Mouse (Mus musculus) intestine, embryonic 15.5 days (tissue): ENCODE measurements around the gene Prkcq. TPM values are rescaled to one million over a fixed set of nuclear protein-coding genes. Genes with fewer than 3 reads are reported as not detected.
"Not testable (repeated sequence)": the region's sequence is repeated elsewhere in the genome, so short reads cannot be mapped to it uniquely, and the experiment has no call there.

Experiments used
- ATAC-seq: fragments of 200-750 bp; cut with Nextera tagmentation; 2 replicates; pipeline ENCODE4 v1.8.0; 2017; ENCODE audit warnings: moderate TSS enrichment, moderate library complexity
- H3K27ac ChIP-seq: fragments of 300-500 bp; sonication (generic); 2 replicates; pipeline ENCODE4 v1.5.1; 2015; ENCODE audit warnings: mild to moderate bottlenecking, inconsistent platforms
- H3K27me3 ChIP-seq: fragments of 300-500 bp; sonication (generic); replicated peaks from 2 replicates; pipeline ENCODE4 v1.6.1; 2015; ENCODE audit warnings: inconsistent platforms
- H3K36me3 ChIP-seq: fragments of 300-500 bp; sonication (generic); 2 replicates; pipeline ENCODE4 v1.6.1; 2015; ENCODE audit warnings: inconsistent platforms
- H3K4me1 ChIP-seq: fragments of 300-500 bp; sonication (generic); replicated peaks from 2 replicates; pipeline ENCODE4 v1.6.1; 2015; ENCODE audit warnings: inconsistent platforms
- H3K4me2 ChIP-seq: fragments of 300-500 bp; sonication (generic); replicated peaks from 2 replicates; pipeline ENCODE4 v1.6.1; 2015; ENCODE audit warnings: mild to moderate bottlenecking, inconsistent platforms
- H3K4me3 ChIP-seq: fragments of 300-500 bp; sonication (generic); replicated peaks from 2 replicates; pipeline ENCODE4 v1.5.1; 2015; ENCODE audit warnings: inconsistent platforms
- H3K9ac ChIP-seq: fragments of 300-500 bp; sonication (generic); 2 replicates; pipeline ENCODE4 v1.6.1; 2015; ENCODE audit warnings: inconsistent platforms
- H3K9me3 ChIP-seq: fragments of 300-500 bp; sonication (generic); 2 replicates; pipeline ENCODE4 v1.6.1; 2016; ENCODE audit warnings: inconsistent platforms
- WGBS: fragments of 180-500 bp; shearing (Covaris S2); methylation state at CpG from one replicate; pipeline ENCODE4 v1.1.7; 2015; 5-methylcytosine and 5-hydroxymethylcytosine counted together
- polyA plus RNA-seq: library from polyadenylated mRNA; unstranded; fragments of >200 nt; fragmentation: Nextera tagmentation; extraction: Ambion mirVana; gene quantifications from 2 replicates; pipeline ENCODE4 v1.2.1, GENCODE M21; 2015

Gene Prkcq
- polyA plus RNA-seq, 1 experiment from 2014 or later = 2.0 TPM

- no peaks in the 10 kb centered on the region for H3K9me3 ChIP-seq
- no peak overlapping the region for H3K27ac ChIP-seq
- H3K4me3 ChIP-seq = no peak overlapping the region
- no peaks in the 10 kb centered on the region for H3K27me3 ChIP-seq
- ATAC-seq = peak; percentile 37; the same call in 1 of the 2 replicates
- H3K9ac ChIP-seq = no peak overlapping the region
- WGBS = 26% methylated on average over 10 of the region's 10 CpGs
- H3K4me2 ChIP-seq = no peak overlapping the region
- H3K4me1 ChIP-seq = no peaks in the 10 kb centered on the region
- no peaks in the 10 kb centered on the region for H3K36me3 ChIP-seq
These were observed 157.7 kb downstream of the Prkcq start for GRCm38 (mm10) chr2:11329407-11330224.

- H3K9ac ChIP-seq = no peak overlapping the region
- H3K27me3 ChIP-seq = no peaks in the 10 kb centered on the region
- 22% methylated on average over 11 of the region's 11 CpGs for WGBS
- ATAC-seq = peak; percentile 77
- no peaks in the 10 kb centered on the region for H3K4me1 ChIP-seq
- H3K27ac ChIP-seq = no peak overlapping the region
- H3K36me3 ChIP-seq = no peaks in the 10 kb centered on the region
- H3K4me3 ChIP-seq = no peak overlapping the region
- H3K9me3 ChIP-seq = no peaks in the 10 kb centered on the region
- no peak overlapping the region for H3K4me2 ChIP-seq
These were observed 159.9 kb downstream of the Prkcq start for GRCm38 (mm10) chr2:11331528-11332446.

DNA sequence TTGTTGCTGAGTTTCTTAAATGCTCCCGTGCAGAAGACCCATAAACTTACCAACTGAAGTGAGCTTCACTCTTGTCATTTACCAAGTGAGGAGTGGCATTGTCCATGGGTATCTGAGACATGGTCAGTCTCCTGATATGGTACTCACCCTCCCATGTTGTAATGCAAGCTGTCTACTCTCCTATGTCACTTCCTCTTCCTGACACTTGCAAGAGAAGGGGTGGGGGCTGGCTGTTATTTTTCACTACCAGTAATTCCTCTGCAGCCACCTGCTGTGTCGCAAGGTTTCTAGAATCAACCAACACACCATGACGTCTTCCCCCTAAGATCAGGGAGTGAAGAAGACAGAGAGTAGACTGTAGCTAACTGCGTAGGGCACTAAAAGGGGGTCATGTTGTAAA lies 160.6 kb downstream of the Prkcq start:
- ATAC-seq = no peak

GRCm38 (mm10) chr2:11333301-11334017 lies 161.6 kb downstream of the Prkcq start:
- no peaks in the 10 kb centered on the region for H3K36me3 ChIP-seq
- no peak overlapping the region for H3K27ac ChIP-seq
- no peaks in the 10 kb centered on the region for H3K4me1 ChIP-seq
- no peak for ATAC-seq
- no peaks in the 10 kb centered on the region for H3K9me3 ChIP-seq
- WGBS = 58% methylated on average over 14 of the region's 14 CpGs
- H3K9ac ChIP-seq = no peak overlapping the region
- no peaks in the 10 kb centered on the region for H3K27me3 ChIP-seq
- no peak overlapping the region for H3K4me3 ChIP-seq
- no peak overlapping the region for H3K4me2 ChIP-seq

More for the DNA sequence above, 160.6 kb downstream of the Prkcq start:
- WGBS = 75% methylated on average over 4 of the region's 4 CpGs
- Histone ChIP-seq H3K9ac (no peak overlapping the region), H3K36me3 (no peaks in the 10 kb centered on the region), H3K27ac (no peak overlapping the region), H3K4me2 (no peak overlapping the region), H3K4me3 (no peak overlapping the region), H3K9me3 (no peaks in the 10 kb centered on the region), H3K27me3 (no peaks in the 10 kb centered on the region), H3K4me1 (no peaks in the 10 kb centered on the region)

DNA sequence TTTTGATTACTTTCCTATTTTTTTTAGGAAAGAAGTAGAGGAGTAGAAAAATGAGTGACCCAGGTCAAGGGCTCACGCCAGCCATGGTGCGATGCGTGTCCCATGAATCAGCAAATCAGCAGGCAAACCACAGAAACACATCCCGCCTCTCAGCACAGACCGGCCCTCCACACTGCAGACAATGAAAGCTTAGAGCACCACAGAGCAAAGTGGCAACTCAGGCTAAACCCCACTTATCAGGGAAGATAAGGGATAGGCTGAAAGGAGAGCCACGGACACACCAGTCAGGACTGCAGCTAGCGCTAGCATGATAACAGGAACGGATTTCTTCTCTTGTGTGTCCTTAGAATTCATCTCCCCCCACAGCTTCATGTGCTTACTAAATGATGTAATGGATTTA lies 164.4 kb downstream of the Prkcq start:
- WGBS = 48% methylated on average over 8 of the region's 8 CpGs
- peak; percentile 53; the same call in 1 of the 2 replicates for ATAC-seq

GRCm38 (mm10) chr2:11338931-11339839 lies 167.3 kb downstream of the Prkcq start:
- 77% methylated on average over 14 of the region's 14 CpGs for WGBS
- Histone ChIP-seq H3K4me3 (no peak overlapping the region), H3K36me3 (no peaks in the 10 kb centered on the region), H3K4me2 (no peak overlapping the region), H3K27me3 (no peaks in the 10 kb centered on the region), H3K4me1 (no peaks in the 10 kb centered on the region), H3K9ac (no peak overlapping the region), H3K27ac (no peak overlapping the region), H3K9me3 (no peaks in the 10 kb centered on the region)
- ATAC-seq = 0 out of 2 replicates have a peak, but pooled peaks have one; percentile 23

More for the DNA sequence above, 164.4 kb downstream of the Prkcq start:
- no peak overlapping the region for H3K27ac ChIP-seq
- no peak overlapping the region for H3K4me2 ChIP-seq
- no peaks in the 10 kb centered on the region for H3K9me3 ChIP-seq
- H3K36me3 ChIP-seq = no peaks in the 10 kb centered on the region
- H3K4me1 ChIP-seq = no peaks in the 10 kb centered on the region
- H3K9ac ChIP-seq = no peak overlapping the region
- no peak overlapping the region for H3K4me3 ChIP-seq
- no peaks in the 10 kb centered on the region for H3K27me3 ChIP-seq

DNA sequence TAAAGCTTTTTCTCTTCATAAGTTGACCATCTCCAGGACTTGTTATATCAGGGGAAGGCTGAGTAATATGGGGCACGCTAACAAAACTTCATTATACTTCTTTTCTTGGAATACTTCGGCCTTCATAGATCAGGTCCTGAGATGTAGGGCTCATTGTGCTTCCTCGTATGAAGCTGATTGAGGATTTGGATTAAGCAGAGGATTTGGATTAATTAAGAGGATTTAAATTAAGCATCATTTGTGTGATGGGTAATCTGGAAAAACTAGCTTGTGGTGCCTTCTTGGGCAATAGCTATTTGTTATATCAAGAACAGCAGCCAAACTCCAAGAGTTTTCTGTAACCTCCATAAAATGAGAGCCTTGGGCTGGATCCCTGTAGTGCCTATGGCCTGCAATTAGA lies 172.8 kb downstream of the Prkcq start:
- Histone ChIP-seq H3K9me3 (no peaks in the 10 kb centered on the region), H3K9ac (no peak overlapping the region), H3K4me2 (no peak overlapping the region), H3K4me1 (no peaks in the 10 kb centered on the region), H3K36me3 (no peaks in the 10 kb centered on the region), H3K4me3 (no peak overlapping the region), H3K27ac (no peak overlapping the region), H3K27me3 (no peaks in the 10 kb centered on the region)
- ATAC-seq = no peak
- 89% methylated on average over 3 of the region's 3 CpGs for WGBS

DNA sequence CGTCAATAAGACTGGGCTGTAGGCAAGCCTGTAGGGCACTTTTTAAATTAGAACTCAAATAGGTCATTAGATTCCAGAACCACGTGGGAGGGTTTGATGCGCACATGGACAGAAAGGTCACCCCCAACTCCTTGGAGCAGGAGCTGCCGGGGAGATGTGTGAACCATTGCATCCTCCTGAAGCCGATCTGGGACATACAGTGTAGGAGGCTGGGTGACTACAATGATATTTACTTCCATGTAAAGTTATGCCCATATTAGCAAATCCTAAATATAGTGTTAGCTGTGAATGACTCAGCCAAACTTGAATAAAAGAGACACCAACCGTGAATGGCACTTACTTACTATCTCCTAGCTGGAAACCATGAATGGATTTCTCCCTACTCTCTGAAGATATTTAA lies 174.5 kb downstream of the Prkcq start:
- not testable (repeated sequence) for H3K27ac ChIP-seq, H3K4me1 ChIP-seq, H3K27me3 ChIP-seq, ATAC-seq, H3K36me3 ChIP-seq, H3K9me3 ChIP-seq, H3K9ac ChIP-seq, H3K4me3 ChIP-seq, H3K4me2 ChIP-seq
- 86% methylated on average over 6 of the region's 6 CpGs for WGBS

DNA sequence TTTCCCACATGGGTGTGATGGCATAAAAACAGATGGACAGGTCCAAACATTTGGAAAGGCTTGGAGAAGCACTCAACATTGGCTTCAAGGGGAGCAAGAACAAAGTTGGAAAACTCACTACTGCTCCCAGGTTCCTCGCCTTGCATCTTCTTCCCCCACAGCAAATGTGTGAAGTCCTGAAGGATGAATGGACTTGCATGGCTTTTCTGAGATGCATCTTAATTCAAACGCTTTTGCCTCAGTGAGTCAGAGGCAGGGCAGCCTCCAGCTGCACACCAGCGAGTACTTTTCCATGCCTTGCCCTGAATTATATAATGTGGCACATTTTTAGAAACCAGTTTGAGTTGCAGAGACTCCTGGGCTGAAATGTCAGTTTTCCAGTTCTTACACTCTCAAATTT lies 175.9 kb downstream of the Prkcq start:
- ATAC-seq = no peak
- no peak overlapping the region for H3K9ac ChIP-seq
- 77% methylated on average over 3 of the region's 3 CpGs for WGBS
- no peaks in the 10 kb centered on the region for H3K4me1 ChIP-seq
- no peaks in the 10 kb centered on the region for H3K9me3 ChIP-seq
- no peak overlapping the region for H3K4me3 ChIP-seq
- H3K27me3 ChIP-seq = no peaks in the 10 kb centered on the region
- no peak overlapping the region for H3K27ac ChIP-seq
- H3K4me2 ChIP-seq = no peak overlapping the region
- no peaks in the 10 kb centered on the region for H3K36me3 ChIP-seq
